Mouse (Mus musculus): ENCODE measurements around the gene Baz1a. TPM values are rescaled to one million over a fixed set of nuclear protein-coding genes. Genes with fewer than 3 reads are reported as not detected.
"Not testable (repeated sequence)": the region's sequence is repeated elsewhere in the genome, so short reads cannot be mapped to it uniquely, and the experiment has no call there.

The Baz1a gene
- polyA plus RNA-seq, 1 experiment from 2014 or later: 46.4 TPM

DNA sequence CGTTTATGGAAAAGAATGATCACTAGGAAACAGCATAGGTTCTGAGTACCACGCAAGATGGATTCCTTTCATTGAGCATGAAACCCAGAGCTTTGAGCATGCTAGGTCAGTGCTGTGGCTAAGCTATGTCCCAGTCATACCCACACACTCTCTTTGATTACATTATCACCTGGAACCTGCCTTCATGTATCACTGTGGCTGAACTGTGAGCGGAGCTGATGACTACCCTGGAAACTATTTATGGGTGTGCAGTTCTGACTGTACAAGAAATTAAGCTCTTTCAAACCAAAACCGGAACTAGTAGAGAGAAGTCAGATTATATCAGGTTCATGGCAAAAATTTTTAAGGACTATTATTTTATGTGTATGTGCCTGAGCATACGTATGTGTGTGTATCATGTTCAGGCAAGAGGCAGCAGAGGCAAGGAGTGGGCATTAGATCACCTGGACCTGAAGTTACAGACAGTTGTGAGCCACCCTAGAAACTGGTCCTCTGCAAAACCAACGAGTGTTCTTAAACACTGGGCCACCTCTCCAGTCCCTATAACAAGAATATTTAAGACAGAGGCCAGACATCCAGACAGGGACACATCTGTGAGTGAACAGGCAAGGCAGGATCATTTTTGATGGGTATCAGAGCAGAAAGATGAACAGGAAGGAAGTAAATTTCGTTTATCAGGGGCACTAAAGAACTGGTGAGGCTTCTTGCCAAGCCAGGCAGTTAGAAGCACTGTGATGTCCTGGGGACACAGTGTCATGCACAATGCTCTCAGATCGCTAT lies 2.4 kb upstream of the Baz1a start:
- Histone ChIP-seq H3K4me2 (no peak overlapping the region), H3K4me1 (replicated peaks; ENCODE audit: control insufficient read depth, insufficient read depth, low read length) (no peaks in the 10 kb centered on the region), H3K27ac (ENCODE audit: low read depth, low read length) (no peak overlapping the region), H3K4me3 (ENCODE audit: low read depth, low read length) (no peak overlapping the region), H3K36me3 (ENCODE audit: control insufficient read depth, insufficient read depth, low read length) (no peaks in the 10 kb centered on the region), H3K27me3 (replicated peaks; ENCODE audit: control insufficient read depth, insufficient read depth, low read length) (no peaks in the 10 kb centered on the region), H3K9me3 (ENCODE audit: control insufficient read depth, low read length) (no peaks in the 10 kb centered on the region), H3K9ac (ENCODE audit: low read depth, low read length) (no peak overlapping the region)
- ATAC-seq (replicated peaks; ENCODE audit: low FRiP score) (no peak), DNase-seq (ENCODE audit: low spot score) (no peak)
- 66% methylated on average over 8 of the region's 8 CpGs for WGBS

DNA sequence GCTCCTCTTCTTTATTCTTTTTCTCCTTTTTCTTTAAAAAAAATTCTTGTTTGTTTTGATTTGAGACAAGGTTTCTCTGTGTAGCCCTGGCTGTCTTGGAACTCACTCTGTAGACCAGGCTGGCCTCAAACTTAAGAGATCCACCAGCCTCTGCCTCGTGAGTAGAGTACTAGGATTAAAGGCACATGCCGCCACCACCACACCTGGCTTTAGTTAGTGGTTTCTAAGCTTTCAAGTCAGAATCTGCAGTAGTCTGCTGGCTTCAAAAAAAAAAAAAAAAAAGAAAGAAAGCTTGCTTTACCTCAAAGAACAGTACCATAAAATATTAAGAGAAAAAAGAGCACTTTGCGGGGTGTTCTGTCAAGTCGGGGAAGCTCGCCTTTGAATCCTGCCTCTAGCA lies 1.3 kb upstream of the Baz1a start:
- ATAC-seq (replicated peaks; ENCODE audit: low FRiP score) (no peak), DNase-seq (ENCODE audit: low spot score) (no peak)
- Histone ChIP-seq H3K4me2 (no peak overlapping the region), H3K4me1 (replicated peaks; ENCODE audit: control insufficient read depth, insufficient read depth, low read length) (no peaks in the 10 kb centered on the region), H3K36me3 (ENCODE audit: control insufficient read depth, insufficient read depth, low read length) (no peaks in the 10 kb centered on the region), H3K27ac (ENCODE audit: low read depth, low read length) (no peak overlapping the region), H3K9ac (ENCODE audit: low read depth, low read length) (no peak overlapping the region), H3K9me3 (ENCODE audit: control insufficient read depth, low read length) (no peaks in the 10 kb centered on the region), H3K4me3 (ENCODE audit: low read depth, low read length) (no peak overlapping the region), H3K27me3 (replicated peaks; ENCODE audit: control insufficient read depth, insufficient read depth, low read length) (no peaks in the 10 kb centered on the region)
- 82% methylated on average over 5 of the region's 5 CpGs for WGBS

DNA sequence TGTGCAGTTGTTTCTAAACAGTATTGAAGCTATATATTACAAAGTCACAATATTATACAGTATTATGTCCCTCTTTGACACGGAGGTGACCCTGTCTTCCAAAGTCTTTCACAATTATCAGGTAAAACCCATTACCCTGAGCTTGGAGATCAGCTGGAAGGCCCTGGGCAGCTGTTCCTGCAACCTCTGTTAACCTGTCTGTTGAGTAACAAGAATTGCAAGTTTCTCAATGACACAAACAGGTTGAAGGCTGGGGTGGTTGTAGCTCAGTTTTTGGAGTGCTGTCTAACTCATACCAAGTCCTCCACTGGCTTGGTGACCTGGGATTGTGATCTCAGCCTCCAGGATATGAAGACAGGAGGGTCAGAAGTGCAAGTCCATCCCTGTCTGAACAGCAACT lies 1.1 kb downstream of the Baz1a start:
- ATAC-seq (replicated peaks; ENCODE audit: low FRiP score) (no peak), DNase-seq (ENCODE audit: low spot score) (no peak)
- H3K9ac ChIP-seq (ENCODE audit: low read depth, low read length): no peak overlapping the region
- no peaks in the 10 kb centered on the region for H3K4me1 ChIP-seq (replicated peaks; ENCODE audit: control insufficient read depth, insufficient read depth, low read length)
- H3K36me3 ChIP-seq (ENCODE audit: control insufficient read depth, insufficient read depth, low read length): no peaks in the 10 kb centered on the region
- H3K4me3 ChIP-seq (ENCODE audit: low read depth, low read length): no peak overlapping the region
- no peak overlapping the region for H3K4me2 ChIP-seq
- no peak overlapping the region for H3K27ac ChIP-seq (ENCODE audit: low read depth, low read length)
- no peaks in the 10 kb centered on the region for H3K9me3 ChIP-seq (ENCODE audit: control insufficient read depth, low read length)
- no peaks in the 10 kb centered on the region for H3K27me3 ChIP-seq (replicated peaks; ENCODE audit: control insufficient read depth, insufficient read depth, low read length)
- WGBS: 65% methylated on average over 1 of the region's 1 CpGs

DNA sequence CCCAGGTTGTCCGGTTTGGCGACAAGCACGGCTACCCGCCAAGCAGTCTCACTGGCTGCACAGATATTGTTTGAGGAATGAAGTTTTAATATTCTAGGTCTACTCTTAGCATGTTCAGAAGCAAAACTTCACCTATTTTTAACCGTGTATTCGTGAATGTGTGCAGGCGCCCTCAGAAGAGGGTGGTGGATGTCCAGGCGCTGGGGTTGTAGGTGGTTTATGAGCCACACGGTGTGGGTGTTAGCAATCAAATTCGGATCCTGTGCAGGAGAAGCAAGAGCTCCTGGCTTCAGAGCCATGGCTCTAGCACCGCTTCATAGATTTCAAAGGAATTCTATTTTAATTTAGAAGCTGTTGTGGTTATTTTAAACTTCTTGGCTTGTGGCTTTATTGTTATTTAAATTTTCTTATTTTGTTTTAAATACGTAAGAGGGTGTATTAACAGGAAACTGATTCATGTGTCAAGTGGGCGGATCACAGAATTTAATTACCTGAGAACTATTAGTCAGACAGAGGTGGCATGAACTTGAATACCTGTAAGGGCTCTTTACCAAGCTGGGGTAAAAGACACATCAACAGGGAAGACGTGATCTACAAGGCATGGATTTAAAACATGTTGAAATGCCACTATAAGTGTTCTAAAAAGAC lies 6.7 kb downstream of the Baz1a start:
- 83% methylated on average over 14 of the region's 14 CpGs for WGBS
- Histone ChIP-seq H3K4me3 (ENCODE audit: low read depth, low read length) (no peak overlapping the region), H3K9me3 (ENCODE audit: control insufficient read depth, low read length) (0 out of 2 replicates have a peak, but pooled peaks cover 3% of the 10 kb centered on the region), H3K27me3 (replicated peaks; ENCODE audit: control insufficient read depth, insufficient read depth, low read length) (no peaks in the 10 kb centered on the region), H3K27ac (ENCODE audit: low read depth, low read length) (no peak overlapping the region), H3K9ac (ENCODE audit: low read depth, low read length) (no peak overlapping the region), H3K36me3 (ENCODE audit: control insufficient read depth, insufficient read depth, low read length) (no peaks in the 10 kb centered on the region), H3K4me2 (no peak overlapping the region), H3K4me1 (replicated peaks; ENCODE audit: control insufficient read depth, insufficient read depth, low read length) (no peaks in the 10 kb centered on the region)
- DNase-seq (ENCODE audit: low spot score) (no peak), ATAC-seq (replicated peaks; ENCODE audit: low FRiP score) (no peak)

DNA sequence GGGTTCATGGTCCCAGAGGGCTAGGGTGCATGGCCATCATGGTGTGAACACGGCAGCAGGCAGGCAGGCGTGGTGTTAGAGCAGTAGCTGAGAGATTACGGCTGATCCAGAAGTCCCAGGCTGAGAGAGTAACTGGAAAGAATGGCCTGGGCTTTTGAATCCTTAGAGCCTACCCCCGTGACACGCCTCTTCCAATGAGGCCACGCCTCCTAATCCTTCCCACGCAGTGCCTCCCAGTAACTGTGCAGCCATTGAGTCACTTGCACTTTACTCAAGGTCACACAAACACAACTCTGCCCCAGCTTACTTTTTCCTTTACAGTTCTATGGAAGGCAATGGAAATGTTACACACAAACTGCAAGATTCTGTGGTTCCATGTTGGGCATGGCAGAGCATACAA lies 8.1 kb downstream of the Baz1a start:
- no peaks in the 10 kb centered on the region for H3K4me1 ChIP-seq (replicated peaks; ENCODE audit: control insufficient read depth, insufficient read depth, low read length)
- 88% methylated on average over 7 of the region's 7 CpGs for WGBS
- no peak for ATAC-seq (replicated peaks; ENCODE audit: low FRiP score)

DNA sequence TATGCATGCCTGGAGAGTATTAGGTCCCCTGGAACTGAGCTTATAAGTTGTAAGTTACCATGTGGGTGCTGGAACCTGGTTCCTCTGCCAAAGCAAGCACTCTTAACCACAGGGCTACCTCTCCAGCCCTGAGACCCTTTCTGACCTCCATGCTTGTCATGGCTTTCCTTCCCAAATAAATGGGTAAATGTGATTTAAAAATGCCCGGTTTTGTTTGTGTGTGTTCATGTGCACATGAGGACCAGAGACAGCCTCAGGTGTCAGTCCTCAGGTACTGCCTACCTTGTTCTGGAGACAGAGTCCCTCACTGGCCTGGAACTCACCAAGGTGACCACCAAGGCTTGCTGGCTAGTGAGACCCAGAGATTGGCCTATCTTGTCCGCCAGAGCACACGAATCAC lies 9.8 kb downstream of the Baz1a start:
- Histone ChIP-seq H3K9me3 (ENCODE audit: control insufficient read depth, low read length) (0 out of 2 replicates have a peak, but pooled peaks cover 3% of the 10 kb centered on the region), H3K9ac (ENCODE audit: low read depth, low read length) (no peak overlapping the region), H3K27me3 (replicated peaks; ENCODE audit: control insufficient read depth, insufficient read depth, low read length) (no peaks in the 10 kb centered on the region), H3K27ac (ENCODE audit: low read depth, low read length) (no peak overlapping the region), H3K4me2 (no peak overlapping the region), H3K4me1 (replicated peaks; ENCODE audit: control insufficient read depth, insufficient read depth, low read length) (no peaks in the 10 kb centered on the region), H3K4me3 (ENCODE audit: low read depth, low read length) (no peak overlapping the region), H3K36me3 (ENCODE audit: control insufficient read depth, insufficient read depth, low read length) (no peaks in the 10 kb centered on the region)
- ATAC-seq (replicated peaks; ENCODE audit: low FRiP score) (no peak), DNase-seq (ENCODE audit: low spot score) (no peak)
- WGBS: 90% methylated on average over 3 of the region's 3 CpGs

More for the DNA sequence above, 8.1 kb downstream of the Baz1a start:
- Histone ChIP-seq H3K4me2 (no peak overlapping the region), H3K27me3 (replicated peaks; ENCODE audit: control insufficient read depth, insufficient read depth, low read length) (no peaks in the 10 kb centered on the region), H3K27ac (ENCODE audit: low read depth, low read length) (no peak overlapping the region), H3K36me3 (ENCODE audit: control insufficient read depth, insufficient read depth, low read length) (no peaks in the 10 kb centered on the region), H3K4me3 (ENCODE audit: low read depth, low read length) (no peak overlapping the region), H3K9ac (ENCODE audit: low read depth, low read length) (no peak overlapping the region), H3K9me3 (ENCODE audit: control insufficient read depth, low read length) (0 out of 2 replicates have a peak, but pooled peaks cover 3% of the 10 kb centered on the region)
- DNase-seq (ENCODE audit: low spot score): no peak

DNA sequence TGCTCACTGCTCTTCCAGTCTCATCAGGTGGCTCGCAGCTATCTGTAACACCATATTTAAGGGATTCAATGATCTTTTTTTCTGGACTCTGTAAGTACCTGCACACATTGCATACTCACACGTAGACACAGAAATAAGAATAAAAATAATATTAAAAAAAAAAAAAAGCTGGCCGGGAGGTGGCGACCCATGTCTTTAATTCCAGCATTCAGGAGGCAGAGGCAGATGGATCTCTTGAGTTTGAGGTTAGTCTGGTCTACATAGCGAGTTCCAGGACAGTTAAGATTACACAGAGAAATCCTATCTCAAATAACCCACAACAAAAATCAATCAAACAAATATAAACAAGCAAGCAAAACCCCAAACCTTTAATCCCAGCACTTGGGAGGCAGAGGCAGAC lies 10.3 kb downstream of the Baz1a start:
- Histone ChIP-seq H3K4me2 (no peak overlapping the region), H3K4me1 (replicated peaks; ENCODE audit: control insufficient read depth, insufficient read depth, low read length) (no peaks in the 10 kb centered on the region), H3K36me3 (ENCODE audit: control insufficient read depth, insufficient read depth, low read length) (no peaks in the 10 kb centered on the region), H3K4me3 (ENCODE audit: low read depth, low read length) (no peak overlapping the region), H3K9me3 (ENCODE audit: control insufficient read depth, low read length) (0 out of 2 replicates have a peak, but pooled peaks cover 3% of the 10 kb centered on the region), H3K9ac (ENCODE audit: low read depth, low read length) (no peak overlapping the region), H3K27me3 (replicated peaks; ENCODE audit: control insufficient read depth, insufficient read depth, low read length) (no peaks in the 10 kb centered on the region), H3K27ac (ENCODE audit: low read depth, low read length) (no peak overlapping the region)
- no peak for DNase-seq (ENCODE audit: low spot score)
- ATAC-seq (replicated peaks; ENCODE audit: low FRiP score): no peak
- 84% methylated on average over 5 of the region's 5 CpGs for WGBS

DNA sequence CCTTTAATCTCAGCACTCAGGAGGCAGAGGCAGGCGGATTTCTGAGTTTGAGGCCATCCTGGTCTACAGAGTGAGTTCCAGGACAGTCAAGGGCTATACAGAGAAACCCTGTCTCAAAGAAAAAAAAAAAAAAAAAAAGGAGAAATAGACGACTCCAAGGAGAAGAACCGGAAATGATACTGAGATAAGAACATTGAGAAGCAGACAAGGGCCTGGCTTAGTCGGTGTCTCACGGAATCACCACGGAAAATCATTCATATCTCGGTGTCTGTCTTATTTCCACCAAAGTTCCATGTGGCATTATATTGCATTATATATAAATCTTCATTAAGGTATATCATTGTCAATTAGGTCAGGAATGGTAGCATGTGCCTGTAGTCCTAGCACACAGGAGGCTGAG lies 11.6 kb downstream of the Baz1a start:
- WGBS: 66% methylated on average over 7 of the region's 7 CpGs
- DNase-seq (ENCODE audit: low spot score): not testable (repeated sequence)

More for the DNA sequence above, 11.6 kb downstream of the Baz1a start:
- H3K27ac ChIP-seq (ENCODE audit: low read depth, low read length); H3K9ac ChIP-seq (ENCODE audit: low read depth, low read length); H3K9me3 ChIP-seq (ENCODE audit: control insufficient read depth, low read length); H3K4me1 ChIP-seq (replicated peaks; ENCODE audit: control insufficient read depth, insufficient read depth, low read length); H3K36me3 ChIP-seq (ENCODE audit: control insufficient read depth, insufficient read depth, low read length); ATAC-seq (replicated peaks; ENCODE audit: low FRiP score); H3K4me2 ChIP-seq; H3K4me3 ChIP-seq (ENCODE audit: low read depth, low read length); H3K27me3 ChIP-seq (replicated peaks; ENCODE audit: control insufficient read depth, insufficient read depth, low read length): not testable (repeated sequence)
